Mouse (Mus musculus) kidney, postnatal 36 days (tissue): ENCODE measurements around the gene Mbtd1.
A peak's percentile ranks its signal among the peaks of the same experiment; 100 is the strongest.
"Not testable (repeated sequence)": the region's sequence is repeated elsewhere in the genome, so short reads cannot be mapped to it uniquely, and the experiment has no call there.

Source experiments
- DNase-seq, 2 experiments: peaks; one replicate each; pipeline ENCODE4 v3.0.0; 2021 to 2022; ENCODE audit warnings: mixed read lengths in 2 of 2

Gene Mbtd1

GRCm38 (mm10) chr11:93885572-93886410, at the start of gene Mbtd1, which contains the start of gene Utp18:
Mbtd1 (plus strand) TSS chr11:93885852.
Utp18 (minus strand) TSS chr11:93885766.
- peak; percentile 98 to 99 for DNase-seq

- DNase-seq, result no peak
Measured at GRCm38 (mm10) chr11:93847342-93847741, 38.3 kb upstream of the Mbtd1 start.

GRCm38 (mm10) chr11:93852546-93852945, 33.1 kb upstream of the Mbtd1 start:
- no peak for DNase-seq

- DNase-seq, result peak; percentile 63 to 92
Measured at GRCm38 (mm10) chr11:93856284-93856955, 29.2 kb upstream of the Mbtd1 start.

- DNase-seq, result no peak
Measured at GRCm38 (mm10) chr11:93860540-93861172, 25.0 kb upstream of the Mbtd1 start.

- DNase-seq, result no peak
Measured at GRCm38 (mm10) chr11:93861193-93861592, 24.5 kb upstream of the Mbtd1 start.

GRCm38 (mm10) chr11:93862045-93862623, 23.5 kb upstream of the Mbtd1 start:
- DNase-seq, result no peak

- no peak for DNase-seq
Measured at GRCm38 (mm10) chr11:93862638-93863037, 23.0 kb upstream of the Mbtd1 start.

- no peak for DNase-seq
Measured at GRCm38 (mm10) chr11:93884068-93884467, 1.6 kb upstream of the Mbtd1 start.

GRCm38 (mm10) chr11:93884901-93885571, 616 bp upstream of the Mbtd1 start:
- peak; percentile 65 to 82 for DNase-seq

GRCm38 (mm10) chr11:93886411-93887079, 893 bp downstream of the Mbtd1 start:
- peak in 1 of 2 experiments; percentile 44 for DNase-seq

GRCm38 (mm10) chr11:93887080-93887447, 1.4 kb downstream of the Mbtd1 start:
- no peak for DNase-seq

- DNase-seq, result no peak
Measured at GRCm38 (mm10) chr11:93897732-93898131, 12.1 kb downstream of the Mbtd1 start.

GRCm38 (mm10) chr11:93906834-93907233, 21.2 kb downstream of the Mbtd1 start:
- no peak for DNase-seq

GRCm38 (mm10) chr11:93907839-93908238, 22.2 kb downstream of the Mbtd1 start:
- no peak for DNase-seq

GRCm38 (mm10) chr11:93908829-93909228, 23.2 kb downstream of the Mbtd1 start:
- DNase-seq, result no peak

- no peak for DNase-seq
Measured at GRCm38 (mm10) chr11:93911603-93912002, 26.0 kb downstream of the Mbtd1 start.

GRCm38 (mm10) chr11:93915019-93915418, 29.4 kb downstream of the Mbtd1 start:
- not testable (repeated sequence) for DNase-seq

GRCm38 (mm10) chr11:93929106-93929505, 43.5 kb downstream of the Mbtd1 start:
- DNase-seq, result peak in 1 of 2 experiments; percentile 30

GRCm38 (mm10) chr11:93940906-93941305, 55.3 kb downstream of the Mbtd1 start:
- DNase-seq, result no peak

GRCm38 (mm10) chr11:93944986-93945385, 59.3 kb downstream of the Mbtd1 start:
- peak in 1 of 2 experiments; percentile 39 for DNase-seq
